Mouse (Mus musculus) hindbrain, postnatal 0 days (tissue): Measurements from ENCODE around the gene Gm19426. TPM values are rescaled to one million over a fixed set of nuclear protein-coding genes. Genes with fewer than 3 reads are reported as not detected.

ENCODE experiments used
- ATAC-seq: fragments of 200-750 bp; cut with Nextera tagmentation; 2 replicates; pipeline ENCODE4 v1.8.0; 2017; ENCODE audit warnings: mild to moderate bottlenecking, moderate TSS enrichment, moderate library complexity
- DNase-seq: peaks from one replicate; pipeline ENCODE4 v3.0.0-alpha.2; 2015; ENCODE audit warnings: low spot score
- H3K27ac ChIP-seq: fragments of 300-500 bp; sonication (generic); 2 replicates; pipeline ENCODE4 v1.5.1; 2014; ENCODE audit warnings: mild to moderate bottlenecking
- H3K27me3 ChIP-seq: fragments of 300-500 bp; sonication (generic); 2 replicates; pipeline ENCODE4 v1.6.1; 2014; ENCODE audit warnings: low read length, mixed read lengths; ENCODE audit not compliant: insufficient read depth
- H3K36me3 ChIP-seq: fragments of 300-500 bp; sonication (generic); 2 replicates; pipeline ENCODE4 v1.6.1; 2014; ENCODE audit warnings: low read length, mixed read lengths; ENCODE audit not compliant: insufficient read depth
- H3K4me1 ChIP-seq: fragments of 300-500 bp; sonication (generic); 2 replicates; pipeline ENCODE4 v1.6.1; 2014; ENCODE audit warnings: antibody characterized with exemption, low read length, mixed read lengths; ENCODE audit not compliant: insufficient read depth
- H3K4me2 ChIP-seq: fragments of 300-500 bp; sonication (generic); 2 replicates; pipeline ENCODE4 v1.6.1; 2014; ENCODE audit warnings: low read depth, mild to moderate bottlenecking, low read length, moderate library complexity, mixed read lengths
- H3K4me3 ChIP-seq: fragments of 300-500 bp; sonication (generic); 2 replicates; pipeline ENCODE4 v1.5.1; 2014; ENCODE audit warnings: low read length
- H3K9ac ChIP-seq: fragments of 300-500 bp; sonication (generic); replicated peaks from 2 replicates; pipeline ENCODE4 v1.6.1; 2014; ENCODE audit warnings: mild to moderate bottlenecking, low read length, moderate library complexity, mixed read lengths
- H3K9me3 ChIP-seq: fragments of 300-500 bp; sonication (generic); 2 replicates; pipeline ENCODE4 v1.6.1; 2016; ENCODE audit warnings: low read length, mixed read lengths
- CTCF ChIP-seq: IDR thresholded peaks from 2 replicates; pipeline ENCODE4 v1.5.1; 2016; ENCODE audit warnings: antibody characterized with exemption, control low read depth, low read depth
- WGBS: fragments of 180-500 bp; shearing (Covaris S2); extraction: QIAGEN DNeasy Blood & Tissue Kit; methylation state at CpG from one replicate; pipeline ENCODE4 v1.1.7; 2014; 5-methylcytosine and 5-hydroxymethylcytosine counted together
- polyA plus RNA-seq: library from polyadenylated mRNA; unstranded; fragments of >200 nt; fragmentation: Nextera tagmentation; extraction: Ambion mirVana; gene quantifications from 2 replicates; pipeline ENCODE4 v1.2.1, GENCODE M21; 2015
- total RNA-seq: library from RNA; depleted of rRNA; stranded (reverse); fragments of >200 nt; gene quantifications from 2 replicates; pipeline ENCODE4 v1.2.3, GENCODE M21; 2014

Gene Gm19426
- total and polyA plus RNA-seq, 2 experiments from 2014 or later, result 3.8 to 4.3 TPM

DNA sequence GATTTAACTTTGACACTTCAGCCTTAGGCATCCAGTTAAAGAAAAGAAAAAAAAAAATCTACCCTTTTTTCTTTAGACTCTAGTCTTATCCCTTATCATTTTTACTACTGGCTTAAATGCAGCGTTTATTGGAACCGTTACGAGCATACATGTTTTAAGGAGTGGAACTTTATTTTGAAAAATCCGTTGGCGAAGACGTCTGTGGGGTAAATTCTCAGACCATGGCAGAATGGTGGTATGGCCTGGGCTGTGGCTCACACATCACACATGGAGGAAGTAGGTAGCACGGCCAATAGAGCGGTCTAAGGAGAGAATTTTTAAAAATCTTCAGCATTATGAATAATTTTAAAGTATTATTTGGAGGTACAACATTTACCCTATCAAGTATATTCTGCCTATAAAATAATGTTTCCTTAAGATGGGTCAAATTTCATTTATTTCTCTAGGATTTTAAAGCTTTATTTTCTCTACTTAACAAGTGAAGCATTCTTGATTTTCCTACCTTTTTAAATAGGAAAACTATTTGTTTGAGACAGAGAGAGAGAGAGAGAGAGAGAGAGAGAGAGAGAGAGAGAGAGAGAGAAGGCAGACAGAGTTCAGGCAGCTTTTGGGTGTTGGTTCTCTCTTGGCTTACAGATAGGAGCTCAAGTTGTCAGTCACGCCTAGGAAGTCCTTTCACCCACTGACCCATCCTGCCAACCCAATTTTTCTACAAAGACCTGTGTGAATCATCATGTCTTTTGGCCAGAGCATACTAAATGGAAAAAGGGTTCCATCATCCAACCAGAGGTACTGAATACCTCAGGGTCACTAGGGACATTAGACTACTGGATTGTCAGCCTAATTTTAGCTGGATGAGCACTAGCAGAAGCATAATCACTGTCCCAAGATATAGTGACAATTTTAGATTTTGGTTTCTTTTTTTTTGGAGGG lies 26.8 kb downstream of the Gm19426 start:
- Histone ChIP-seq H3K9me3 (no peaks in the 10 kb centered on the region), H3K27ac (peak overlapping the region; percentile 97; the same call in 1 of the 2 replicates), H3K36me3 (peaks cover 5% of the 10 kb centered on the region; the same call in 1 of the 2 replicates), H3K27me3 (no peaks in the 10 kb centered on the region), H3K4me3 (peak overlapping the region; percentile 97), H3K4me2 (peak overlapping the region; percentile 94), H3K4me1 (0 out of 2 replicates have a peak, but pooled peaks cover 6% of the 10 kb centered on the region), H3K9ac (peak overlapping the region; percentile 95)
- no peak for TF ChIP-seq CTCF
- ATAC-seq, result no peak
- 39% methylated on average over 9 of the region's 9 CpGs for WGBS
- no peak for DNase-seq

DNA sequence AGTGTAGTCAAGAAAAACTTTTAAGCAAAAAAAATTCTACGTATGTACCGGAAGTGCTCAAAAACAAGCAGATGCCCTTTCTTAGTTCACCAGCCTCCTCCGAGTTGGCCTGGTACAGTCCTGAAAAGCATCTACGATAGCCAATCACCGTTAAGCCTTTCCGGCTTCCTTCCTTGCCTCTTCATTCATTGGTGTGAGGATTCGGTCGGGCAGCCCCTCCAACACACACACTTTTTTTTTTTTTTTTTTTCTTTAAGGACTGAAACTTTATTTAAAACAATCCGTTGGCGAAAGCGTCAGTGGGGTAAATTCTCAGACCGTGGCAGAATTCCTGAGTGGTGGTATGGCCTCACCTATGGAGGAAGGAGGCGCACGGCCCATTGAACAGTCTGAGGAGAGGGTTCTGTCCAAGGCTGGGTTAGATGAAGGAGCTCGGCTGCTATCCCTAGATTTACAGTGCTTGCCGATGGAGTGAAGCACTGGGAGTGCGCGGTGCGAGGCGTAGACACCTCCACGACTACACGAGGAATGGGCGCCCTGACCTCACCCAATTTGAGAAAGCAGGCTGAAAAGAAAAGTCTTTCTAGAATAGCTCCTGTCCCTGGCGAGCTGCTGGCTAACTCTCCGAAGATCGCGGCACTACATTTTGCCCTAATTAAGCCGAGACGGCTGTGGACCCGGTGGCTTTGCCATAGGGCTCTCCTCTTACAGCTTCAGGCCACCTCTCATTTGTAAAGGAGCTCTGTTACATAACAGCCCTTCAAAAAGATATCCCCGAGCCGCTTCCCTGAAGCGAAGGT lies 27.7 kb downstream of the Gm19426 start:
- DNase-seq (peak; percentile 96), ATAC-seq (peak; percentile 96)
- no peaks in the 10 kb centered on the region for H3K9me3 ChIP-seq

DNA sequence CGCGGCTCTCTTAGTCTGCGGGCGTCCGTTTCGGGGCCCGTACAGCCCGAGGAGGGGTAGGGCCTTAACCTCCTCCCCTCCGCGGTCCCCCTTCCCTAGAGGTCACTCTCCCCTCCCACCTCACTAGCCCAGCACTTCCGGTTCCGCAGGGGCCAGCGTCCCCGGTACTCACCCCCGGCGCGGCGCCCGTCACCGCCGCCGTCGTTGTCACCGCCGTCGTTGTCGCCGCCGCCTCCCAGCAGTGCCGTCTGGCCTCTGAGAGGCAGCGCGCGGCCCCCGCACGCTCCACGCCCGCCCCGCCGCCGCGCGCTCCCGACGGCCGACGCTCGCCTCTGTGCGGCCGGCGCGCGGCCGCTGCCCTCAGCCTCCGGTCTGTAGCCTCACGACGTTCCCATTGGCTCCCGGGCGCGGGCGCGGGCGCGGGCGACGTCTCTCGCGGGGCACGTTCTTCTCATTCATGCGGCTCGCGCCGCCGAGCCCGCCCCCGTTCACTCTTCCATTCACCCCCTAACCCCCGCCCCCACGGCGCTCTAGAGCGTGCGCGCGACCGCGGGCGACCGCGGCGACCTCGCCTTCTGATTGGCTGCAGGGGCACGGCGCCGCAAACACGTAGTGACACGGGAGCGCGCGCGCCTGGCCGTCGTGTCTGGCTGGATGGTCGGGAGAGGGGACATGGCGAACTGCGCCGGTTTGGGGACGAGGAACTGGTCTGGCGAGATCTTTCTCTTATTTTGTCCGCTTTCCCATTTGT lies 28.5 kb downstream of the Gm19426 start, which contains the start of gene Zdhhc5:
Gene Zdhhc5, minus strand, starts transcription at position 370 of the 751 bp plus-strand sequence.
- Histone ChIP-seq H3K4me1 (0 out of 2 replicates have a peak, but pooled peaks cover 6% of the 10 kb centered on the region), H3K36me3 (peaks cover 9% of the 10 kb centered on the region; the same call in 1 of the 2 replicates), H3K9me3 (no peaks in the 10 kb centered on the region), H3K4me2 (peak within 1 kb of the TSS; percentile 94), H3K4me3 (peak within 1 kb of the TSS; percentile 97), H3K27me3 (no peaks in the 10 kb centered on the region), H3K27ac (peak within 1 kb of the TSS; percentile 97), H3K9ac (peak within 1 kb of the TSS; percentile 95)
- DNase-seq (peak; percentile 99), ATAC-seq (peak; percentile 95)
- under 1% methylated on average over 92 of the region's 107 CpGs for WGBS
- no peak for TF ChIP-seq CTCF

More for the DNA sequence above, 27.7 kb downstream of the Gm19426 start:
- Histone ChIP-seq H3K9ac (peak overlapping the region; percentile 95), H3K4me3 (peak overlapping the region; percentile 97), H3K4me2 (peak overlapping the region; percentile 94), H3K4me1 (0 out of 2 replicates have a peak, but pooled peaks cover 6% of the 10 kb centered on the region), H3K27ac (peak overlapping the region; percentile 97), H3K27me3 (no peaks in the 10 kb centered on the region), H3K36me3 (peaks cover 2% of the 10 kb centered on the region; the same call in 1 of the 2 replicates)
- TF ChIP-seq CTCF, result no peak
- under 1% methylated on average over 33 of the region's 33 CpGs for WGBS

DNA sequence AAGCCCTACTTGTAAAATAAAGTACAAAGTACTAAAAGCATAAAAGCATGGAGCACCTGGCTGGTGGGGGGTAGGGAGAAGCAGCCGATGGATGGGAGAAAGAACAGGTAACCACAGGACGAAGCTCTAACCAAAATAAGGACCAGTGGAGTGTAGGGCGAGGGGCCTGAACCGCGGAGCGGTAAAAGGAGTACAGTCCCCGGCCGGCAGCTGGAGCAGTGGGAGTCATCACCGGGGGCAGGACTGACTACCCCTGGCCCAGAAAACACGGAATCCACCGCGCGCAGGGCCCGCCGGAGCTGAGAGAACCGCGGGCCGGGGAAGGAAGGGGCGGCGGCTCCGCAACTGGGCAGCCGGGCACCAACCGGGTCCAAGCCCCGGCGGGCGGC lies 29.0 kb downstream of the Gm19426 start:
- H3K9me3 ChIP-seq, result no peaks in the 10 kb centered on the region
- H3K27me3 ChIP-seq, result no peaks in the 10 kb centered on the region
- peaks cover 10% of the 10 kb centered on the region; the same call in 1 of the 2 replicates for H3K36me3 ChIP-seq
- H3K4me1 ChIP-seq, result 0 out of 2 replicates have a peak, but pooled peaks cover 6% of the 10 kb centered on the region
- H3K27ac ChIP-seq, result peak overlapping the region; percentile 97
- H3K4me2 ChIP-seq, result peak overlapping the region; percentile 94
- H3K9ac ChIP-seq, result peak overlapping the region; percentile 95
- no peak for DNase-seq
- no peak for ATAC-seq
- no peak for TF ChIP-seq CTCF
- WGBS, result 1% methylated on average over 13 of the region's 26 CpGs
- peak overlapping the region; percentile 97 for H3K4me3 ChIP-seq

GRCm38 (mm10) chr2:84711898-84712297 lies 31.6 kb downstream of the Gm19426 start:
- no peak overlapping the region for H3K9ac ChIP-seq
- ATAC-seq (no peak), DNase-seq (no peak)
- no peak overlapping the region for H3K4me2 ChIP-seq
- peaks cover 21% of the 10 kb centered on the region for H3K36me3 ChIP-seq
- 90% methylated on average over 2 of the region's 2 CpGs for WGBS
- H3K9me3 ChIP-seq, result no peaks in the 10 kb centered on the region
- 0 out of 2 replicates have a peak, but pooled peaks cover 6% of the 10 kb centered on the region for H3K4me1 ChIP-seq
- no peaks in the 10 kb centered on the region for H3K27me3 ChIP-seq
- no peak overlapping the region for H3K4me3 ChIP-seq
- TF ChIP-seq CTCF, result no peak
- H3K27ac ChIP-seq, result no peak overlapping the region

GRCm38 (mm10) chr2:84707523-84707922 lies 35.9 kb downstream of the Gm19426 start:
- H3K36me3 ChIP-seq, result peaks cover 21% of the 10 kb centered on the region
- no peaks in the 10 kb centered on the region for H3K27me3 ChIP-seq
- H3K4me3 ChIP-seq, result no peak overlapping the region
- no peak overlapping the region for H3K4me2 ChIP-seq
- no peak overlapping the region for H3K9ac ChIP-seq
- no peak for TF ChIP-seq CTCF
- DNase-seq (no peak), ATAC-seq (no peak)
- no peaks in the 10 kb centered on the region for H3K9me3 ChIP-seq
- WGBS, result 51% methylated on average over 1 of the region's 1 CpGs
- H3K27ac ChIP-seq, result no peak overlapping the region
- H3K4me1 ChIP-seq, result no peaks in the 10 kb centered on the region
